Mouse (Mus musculus) right cerebral cortex, adult 2 months (tissue): ENCODE results near the gene Parp8.
"Not testable (repeated sequence)": the region's sequence is repeated elsewhere in the genome, so short reads cannot be mapped to it uniquely, and the experiment has no call there.

Experiments
- DNase-seq, 2 experiments: peaks; one replicate each; pipeline ENCODE4 v3.0.0; 2021 to 2022; ENCODE audit warnings: low spot score in 2 of 2

The Parp8 gene

DNA sequence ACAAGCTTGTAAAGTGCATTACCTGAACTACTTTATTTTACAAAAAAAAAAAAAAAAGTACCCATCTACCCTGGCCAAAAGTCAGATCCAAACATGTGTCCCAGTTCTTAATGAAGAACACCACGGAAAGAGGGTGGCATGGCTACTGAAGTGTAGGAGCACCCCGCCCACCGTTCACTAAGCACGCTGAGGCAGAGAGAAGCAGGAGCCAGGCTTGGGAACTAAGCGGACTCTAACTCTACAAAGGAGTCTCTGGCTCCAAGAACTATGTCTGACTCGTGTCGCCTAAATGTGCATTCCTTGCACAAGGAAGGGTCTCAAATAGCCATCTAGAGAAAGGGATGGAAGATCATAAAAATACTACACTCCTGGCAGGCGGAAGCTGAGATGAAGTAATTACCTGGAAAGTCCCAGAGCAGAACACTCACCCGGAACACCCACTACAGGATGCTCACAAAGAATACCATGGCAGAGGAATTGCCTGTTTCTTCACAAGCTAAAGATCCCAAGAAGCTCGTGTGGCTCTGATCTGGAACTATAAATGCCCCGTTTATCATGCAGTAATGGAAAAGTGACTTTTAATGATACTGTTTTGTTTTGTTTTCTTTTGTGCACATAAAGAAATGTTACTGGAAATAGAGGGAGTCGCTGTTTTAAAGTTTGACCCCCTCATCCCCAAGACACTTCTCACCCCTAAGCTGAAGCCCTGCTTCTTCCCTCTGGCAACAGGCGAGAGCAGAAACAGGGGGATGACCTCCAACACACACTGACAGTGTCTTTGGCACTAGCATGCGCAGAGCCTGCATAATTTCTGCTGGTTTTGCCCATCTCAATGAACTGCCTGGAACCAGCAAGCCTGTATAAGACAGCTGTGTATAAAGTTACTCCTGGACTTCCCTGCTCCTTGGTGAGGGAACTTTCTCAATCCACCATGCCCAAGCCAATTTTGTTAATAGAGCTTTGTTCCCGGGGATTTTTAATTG, 62.6 kb downstream of the Parp8 start:
- DNase-seq, result no peak

DNA sequence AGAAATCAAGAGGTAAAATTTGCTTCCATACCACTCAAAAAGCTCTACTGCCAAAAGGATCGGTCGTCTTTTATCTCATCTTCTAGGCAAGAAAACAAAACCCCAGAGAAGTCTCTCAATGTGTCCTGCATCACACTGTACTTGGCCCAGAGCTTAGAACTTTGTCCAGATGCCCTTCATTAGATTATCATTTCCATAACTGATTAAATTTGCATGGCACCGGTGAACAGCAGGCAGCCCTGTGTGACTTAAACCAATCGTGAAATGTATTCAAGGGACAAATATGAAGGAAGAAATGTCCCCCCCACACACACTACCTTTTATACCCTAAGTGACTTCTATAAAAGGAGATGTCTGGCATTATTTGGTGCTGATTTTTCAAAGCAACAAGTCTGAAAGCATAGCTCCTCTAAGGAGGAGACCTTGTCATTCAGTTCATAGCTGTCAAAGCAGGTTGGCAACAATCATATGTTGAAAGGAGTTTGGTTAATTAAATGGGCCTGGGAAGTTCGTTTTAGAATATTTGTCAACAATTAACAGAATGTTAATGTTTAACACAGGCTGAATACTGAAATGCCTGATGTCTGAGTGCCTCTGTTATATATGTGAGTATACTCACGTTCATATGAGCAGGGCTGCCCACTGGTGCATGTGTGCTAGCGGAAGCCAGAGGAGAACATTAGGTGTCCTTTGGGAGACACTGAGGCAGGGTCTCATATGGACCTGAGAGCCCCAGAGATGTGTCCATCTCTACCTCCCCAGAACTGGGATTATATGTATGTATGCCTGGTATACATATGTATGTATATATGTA, 66.4 kb downstream of the Parp8 start:
- no peak for DNase-seq

DNA sequence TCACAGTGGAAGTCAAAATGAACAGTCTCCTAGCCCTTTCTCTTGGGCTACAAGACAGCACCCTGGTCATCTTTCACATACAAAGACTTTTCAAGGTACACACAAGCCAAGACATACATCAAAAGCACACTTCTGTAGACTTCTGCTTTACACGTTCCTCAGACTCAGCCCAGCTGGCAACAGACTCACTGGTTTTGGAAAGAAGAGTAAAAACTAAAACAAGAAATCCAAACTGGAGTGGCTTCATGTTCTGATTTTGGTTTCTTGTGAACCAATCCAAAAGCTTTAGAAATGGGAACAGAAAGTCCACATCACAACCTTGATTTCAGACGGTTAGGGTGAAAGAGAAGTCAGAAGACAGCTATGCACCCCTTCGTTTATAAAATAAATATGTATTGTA, 67.8 kb downstream of the Parp8 start:
- no peak for DNase-seq

DNA sequence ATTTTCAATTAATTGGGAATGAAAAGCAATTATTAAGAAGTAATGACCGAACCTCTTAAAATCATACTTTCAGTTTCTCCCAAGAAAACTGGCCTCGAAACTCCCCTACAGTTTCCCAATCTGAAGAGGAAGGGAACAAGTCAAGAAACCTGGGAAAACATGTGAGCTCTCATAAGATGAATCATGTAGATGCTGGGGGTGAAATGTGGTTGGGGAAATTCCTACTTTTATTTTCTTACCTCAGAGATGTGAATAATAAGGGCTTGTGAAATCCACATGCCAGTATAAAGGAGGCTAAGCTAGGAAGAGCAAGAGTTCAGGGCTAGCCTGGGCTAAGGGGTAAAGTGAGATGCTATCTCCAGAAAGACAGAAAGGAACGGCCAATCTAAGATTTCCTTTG, 74.0 kb downstream of the Parp8 start:
- DNase-seq, result no peak

DNA sequence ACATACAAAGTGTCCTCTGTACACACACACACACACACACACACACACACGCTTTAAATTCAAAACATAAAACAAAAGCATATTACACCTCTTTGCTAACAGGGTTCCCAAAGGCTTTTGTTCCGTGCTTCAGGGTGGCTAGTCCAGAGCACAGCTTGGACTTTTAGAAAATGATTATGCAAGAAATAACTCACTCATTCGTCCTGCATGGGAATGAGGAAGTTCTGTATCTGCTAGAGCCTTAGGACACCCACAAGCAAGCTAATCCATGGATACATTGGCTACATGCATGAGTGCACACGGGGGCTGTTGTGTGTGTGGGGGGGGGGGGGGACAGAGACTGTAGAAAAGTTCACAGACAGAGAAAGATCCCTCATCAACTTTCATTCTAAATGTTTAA, 75.8 kb downstream of the Parp8 start:
- no peak for DNase-seq

DNA sequence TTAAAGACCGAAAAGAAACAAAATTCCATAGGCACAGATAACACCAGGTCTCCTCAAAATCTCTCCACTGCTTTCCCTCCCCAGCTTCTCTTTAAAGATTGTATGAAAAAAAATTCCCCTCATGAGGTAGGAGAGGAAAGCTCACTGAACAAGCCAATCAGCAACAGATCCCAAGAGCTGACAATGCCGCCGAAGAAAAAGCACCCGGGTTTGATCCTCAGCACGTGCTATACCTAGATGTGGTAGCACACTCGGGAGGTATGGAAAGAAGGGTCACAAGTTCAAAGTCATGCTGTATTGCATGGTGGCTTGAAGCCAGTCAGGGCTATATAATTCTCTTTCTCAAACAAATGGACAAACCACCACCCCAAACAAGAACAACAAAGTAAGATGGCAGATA, 76.3 kb downstream of the Parp8 start:
- no peak for DNase-seq

DNA sequence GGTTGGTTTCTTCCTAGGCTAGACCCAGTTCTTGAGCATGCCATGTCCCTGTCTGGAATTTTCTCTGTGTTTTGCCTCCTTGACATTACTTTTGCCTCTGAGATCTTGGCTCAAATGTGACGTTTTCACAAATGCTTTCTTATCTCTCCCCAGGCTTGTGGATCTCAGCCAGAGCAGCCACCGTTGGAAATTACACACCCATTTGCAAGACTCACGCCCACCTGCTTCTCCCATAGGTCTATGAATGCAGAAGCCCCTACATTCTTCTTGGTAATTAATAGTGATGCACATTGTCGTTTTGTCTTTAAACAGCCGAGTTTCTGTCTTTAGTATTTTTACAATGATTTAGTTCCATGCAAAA, 77.1 kb downstream of the Parp8 start:
- DNase-seq, result no peak

DNA sequence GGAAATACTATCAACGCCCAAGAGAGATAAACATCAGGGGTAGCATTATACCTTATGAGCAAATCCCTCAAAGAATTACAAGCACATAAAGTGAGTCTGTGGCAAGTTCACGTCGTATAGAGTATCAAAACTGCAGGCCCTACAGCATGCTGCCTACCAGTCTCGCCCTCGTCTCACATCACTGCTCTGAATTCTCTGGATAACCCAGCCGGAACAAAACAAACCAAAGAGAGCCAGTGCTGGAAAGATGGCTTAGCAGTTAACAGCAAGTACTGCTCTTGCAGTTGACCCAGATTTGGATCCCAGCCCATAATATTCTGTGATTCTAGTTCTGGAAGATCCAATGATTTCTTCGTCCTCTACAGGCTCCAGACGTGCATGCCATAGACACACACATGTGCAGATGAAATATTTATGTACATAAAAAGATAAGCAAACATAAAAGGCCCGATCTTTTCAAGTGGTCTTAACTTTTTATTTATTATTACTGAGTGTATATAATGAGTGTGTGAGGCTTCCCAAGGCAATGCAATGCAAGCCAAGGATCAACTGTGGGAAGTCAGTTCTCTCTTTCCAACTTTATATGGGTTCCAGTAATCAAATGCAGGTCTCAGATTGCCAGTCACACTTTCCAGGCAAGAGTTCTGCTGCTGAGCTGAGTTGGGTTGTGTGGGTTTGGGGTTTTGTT, 77.6 kb downstream of the Parp8 start:
- no peak for DNase-seq

DNA sequence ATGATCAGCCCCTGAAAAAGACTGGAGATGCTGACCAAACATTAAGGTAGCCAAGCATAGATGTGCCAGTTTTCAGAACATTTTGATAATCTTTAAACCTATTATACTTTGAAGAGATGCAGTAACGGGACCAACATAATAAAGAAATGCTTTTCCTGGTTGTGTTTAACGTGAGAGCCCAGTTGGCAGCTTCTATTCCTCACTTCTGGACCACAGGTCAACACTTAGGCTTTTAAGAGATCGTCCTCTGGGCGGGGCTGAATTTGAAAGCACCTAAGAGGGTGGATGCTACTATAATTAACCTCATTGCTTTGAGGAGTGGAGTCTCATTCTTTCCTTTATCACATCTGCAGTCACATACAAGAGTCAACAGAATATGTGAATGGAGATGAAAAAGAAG, 78.8 kb downstream of the Parp8 start:
- no peak for DNase-seq

DNA sequence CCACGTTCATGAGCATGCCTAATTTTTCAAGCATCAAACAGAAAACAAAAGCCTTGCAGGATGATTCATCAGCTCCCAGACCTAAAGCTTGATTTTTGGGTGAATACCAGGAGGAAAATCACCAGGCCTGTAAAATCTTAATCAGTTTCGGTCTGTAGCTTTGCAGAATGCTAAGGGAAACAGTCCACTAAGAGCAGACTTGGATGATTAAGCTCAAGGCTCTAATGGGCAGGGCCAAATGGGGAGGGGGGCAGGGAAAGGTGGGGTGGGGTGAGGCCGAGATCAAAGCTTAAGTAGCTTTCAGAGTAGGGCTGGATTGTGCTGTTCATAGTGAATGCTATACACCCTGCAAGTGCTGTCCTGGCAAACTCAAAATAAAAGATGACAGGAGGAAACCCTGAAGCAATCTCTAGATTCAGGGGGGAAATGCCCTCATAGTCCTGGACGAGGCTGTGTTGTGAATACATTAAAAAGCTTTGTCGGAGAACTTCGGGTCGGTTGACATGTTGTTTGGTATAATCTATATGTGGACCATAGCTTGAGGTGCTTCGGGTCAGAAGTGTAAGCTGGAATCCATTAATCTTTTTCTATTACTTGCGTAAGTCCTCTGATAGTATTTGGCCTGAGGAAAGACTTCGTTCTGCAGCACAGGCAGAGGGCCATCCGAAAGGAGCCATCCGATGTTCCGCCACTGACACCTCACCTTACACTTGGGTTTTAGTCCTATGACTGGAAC, 83.9 kb downstream of the Parp8 start:
- no peak for DNase-seq

DNA sequence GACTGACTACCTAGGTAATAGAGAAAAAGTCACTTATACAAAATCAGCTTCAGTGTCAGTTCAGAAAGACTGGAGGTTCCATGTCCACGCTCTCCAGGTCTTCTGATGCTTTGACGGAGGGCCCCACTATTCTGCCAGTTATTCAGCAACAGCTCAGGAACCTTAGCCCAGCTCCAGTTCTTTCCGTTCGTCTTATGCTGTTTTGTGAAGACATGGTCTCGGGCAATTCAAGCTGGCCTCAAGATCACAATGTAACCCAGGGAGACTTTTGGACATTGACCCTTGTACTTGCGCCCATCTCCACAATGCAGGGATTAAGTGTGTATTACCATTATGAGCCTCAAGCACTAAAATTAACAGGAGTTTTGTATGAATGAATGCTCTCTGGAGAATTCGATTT, 84.6 kb downstream of the Parp8 start:
- DNase-seq, result no peak

DNA sequence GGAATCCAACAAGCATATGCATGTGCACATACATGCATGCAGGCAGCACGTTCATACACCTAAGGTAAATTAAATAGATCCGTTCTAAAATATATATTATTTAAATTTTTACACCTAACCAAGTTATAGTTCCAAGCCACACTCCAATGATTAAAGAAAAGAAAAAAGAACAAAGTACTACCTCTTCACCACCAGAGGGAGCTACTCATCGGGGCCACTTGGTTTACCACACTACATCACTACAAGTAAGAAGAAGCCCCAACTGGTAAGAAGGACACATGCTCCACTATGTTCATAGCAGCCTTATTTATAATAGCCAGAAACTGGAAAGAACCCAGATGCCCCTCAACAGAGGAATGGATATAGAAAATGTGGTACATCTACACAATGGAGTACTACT, 88.3 kb downstream of the Parp8 start:
- not testable (repeated sequence) for DNase-seq

DNA sequence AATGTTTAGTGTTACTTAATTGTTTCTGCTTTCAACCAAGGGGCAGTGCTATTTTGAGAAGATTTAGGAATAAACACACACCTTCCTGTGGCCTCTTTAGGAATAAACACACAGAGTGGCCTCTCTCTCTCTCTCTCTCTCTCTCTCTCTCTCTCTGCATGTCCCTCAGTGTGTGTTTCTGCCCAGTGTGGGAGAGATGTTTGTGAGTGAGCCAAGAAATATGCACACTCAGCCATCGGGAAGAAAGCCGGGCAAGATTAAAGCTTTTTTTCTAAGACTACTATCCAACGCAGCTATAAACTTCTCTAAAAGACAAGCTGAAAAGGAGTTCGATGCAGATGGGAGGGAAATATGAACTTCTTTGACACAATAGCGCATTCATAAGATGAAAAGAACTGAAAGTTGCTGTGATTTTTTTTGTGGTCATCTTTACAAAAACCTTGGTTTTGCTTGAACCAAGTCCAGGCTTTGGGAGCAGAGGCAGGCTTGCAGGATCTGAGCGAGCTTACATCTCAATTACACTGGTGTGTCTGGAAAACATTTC, 107.9 kb downstream of the Parp8 start:
- no peak for DNase-seq

DNA sequence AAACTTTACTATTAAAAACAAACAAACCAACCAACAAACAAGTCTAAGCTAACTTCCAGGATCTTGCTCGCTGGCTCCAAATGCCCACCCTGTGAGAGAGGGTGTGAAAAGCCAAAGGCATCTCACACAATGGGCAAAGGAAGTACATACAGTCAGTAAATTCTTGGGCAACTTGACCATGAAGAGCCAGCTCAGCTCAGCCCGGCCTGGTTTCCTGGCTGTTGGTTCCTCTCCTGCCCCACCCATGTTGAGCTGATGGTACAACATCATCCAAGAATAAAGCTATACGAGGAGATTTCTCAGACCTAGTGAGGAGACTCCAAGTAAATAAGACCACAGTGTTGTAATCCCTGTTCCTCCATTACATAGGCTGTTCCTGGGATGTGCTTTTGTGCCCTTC, 117.1 kb downstream of the Parp8 start:
- DNase-seq, result no peak

DNA sequence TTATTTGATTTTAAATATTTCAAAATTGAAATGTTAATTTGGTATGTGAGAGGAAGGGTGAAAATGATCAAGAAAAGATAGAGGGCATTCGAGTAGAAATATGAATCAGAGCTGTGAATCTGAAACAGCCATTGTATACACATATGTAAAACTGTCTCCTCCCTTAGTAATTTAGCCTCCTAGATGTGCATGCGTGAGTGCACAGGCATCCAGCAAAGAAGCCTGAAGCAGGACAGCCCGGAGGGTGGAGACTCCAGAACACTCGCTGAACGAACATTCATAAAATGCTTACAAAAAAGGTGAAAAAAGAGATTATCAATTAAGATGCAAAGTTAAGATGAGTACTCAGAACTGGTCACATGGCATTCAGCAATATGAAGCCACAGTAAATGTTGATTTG, 121.9 kb downstream of the Parp8 start:
- no peak for DNase-seq

DNA sequence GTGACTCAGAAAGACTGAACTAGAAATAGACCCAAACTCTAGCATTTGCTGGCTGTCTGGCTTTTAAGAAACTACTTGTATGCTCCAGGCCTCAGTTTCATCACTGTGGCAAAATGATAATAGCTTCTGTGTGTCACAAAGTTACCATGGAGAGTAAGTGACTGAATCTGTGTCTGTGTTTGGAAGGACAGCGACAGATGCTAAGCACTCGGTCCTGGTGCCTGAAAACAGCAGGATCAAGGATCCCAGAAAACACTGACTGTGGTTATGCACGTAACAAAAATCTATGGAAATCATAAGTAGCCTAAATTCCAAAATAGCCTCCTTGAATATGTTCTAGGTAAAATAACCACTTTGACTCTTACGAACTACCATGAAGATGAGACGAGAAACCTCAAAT, 126.9 kb downstream of the Parp8 start:
- no peak for DNase-seq

DNA sequence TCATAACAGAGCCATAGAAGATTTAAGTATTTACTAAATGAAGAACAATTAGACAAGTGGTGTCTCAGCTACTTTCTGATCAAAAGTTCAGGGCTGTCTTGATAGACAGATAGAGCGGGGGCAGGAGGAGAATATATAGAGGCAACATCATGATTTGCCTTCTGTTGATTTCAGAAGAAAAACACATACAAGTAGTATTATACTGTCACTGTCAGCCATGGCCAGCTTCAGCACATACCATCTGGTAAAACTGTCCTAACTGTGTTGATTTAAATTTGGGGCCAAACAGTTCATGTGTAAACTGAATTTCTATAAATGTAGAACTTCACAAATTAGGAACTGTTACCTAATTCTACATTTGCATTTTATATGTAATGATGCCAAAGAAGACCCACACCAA, 127.6 kb downstream of the Parp8 start:
- no peak for DNase-seq

DNA sequence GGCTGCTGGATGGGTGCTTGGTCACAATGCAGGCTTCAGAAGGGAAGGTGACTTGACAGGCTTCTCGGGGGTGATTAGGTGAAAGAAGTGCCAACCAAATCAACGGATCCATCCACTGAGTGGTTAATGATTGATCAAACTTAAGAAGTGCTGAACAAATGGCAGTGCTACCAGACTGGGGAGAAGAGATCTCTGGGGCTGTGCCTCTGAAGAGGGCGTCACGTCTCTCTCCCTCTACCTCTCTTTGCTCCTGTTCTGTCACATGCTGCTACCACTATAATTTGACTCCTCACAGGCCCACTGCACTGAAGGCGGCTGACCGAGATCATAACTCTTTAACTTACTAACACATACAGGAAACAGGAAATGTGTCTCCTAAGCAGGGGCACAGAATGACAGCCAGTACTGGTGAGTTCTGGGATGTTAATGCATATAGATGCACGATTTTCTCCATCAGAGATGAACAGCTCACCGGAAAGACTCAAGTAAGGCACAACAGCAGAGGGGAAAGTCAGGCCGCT, 140.9 kb downstream of the Parp8 start:
- DNase-seq, result no peak

DNA sequence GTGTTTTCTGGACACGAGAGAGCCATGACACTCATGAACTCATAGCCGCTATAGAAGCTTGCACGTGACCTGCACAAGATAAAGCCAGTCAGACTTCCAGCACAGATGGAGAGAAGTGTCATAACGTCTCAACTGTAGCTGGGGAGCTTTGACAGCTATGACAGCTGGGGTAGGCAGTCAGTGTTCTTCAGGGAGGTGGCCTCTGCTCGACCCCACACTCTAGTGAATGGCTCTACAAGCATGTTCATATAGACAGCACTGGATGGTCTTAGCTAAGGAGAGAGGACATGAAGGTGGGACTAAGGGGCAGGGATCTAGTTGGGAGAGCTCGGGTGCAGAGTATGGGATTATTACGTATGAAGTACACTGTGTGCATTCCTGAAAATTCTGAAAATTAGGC, 143.1 kb downstream of the Parp8 start:
- DNase-seq, result no peak

DNA sequence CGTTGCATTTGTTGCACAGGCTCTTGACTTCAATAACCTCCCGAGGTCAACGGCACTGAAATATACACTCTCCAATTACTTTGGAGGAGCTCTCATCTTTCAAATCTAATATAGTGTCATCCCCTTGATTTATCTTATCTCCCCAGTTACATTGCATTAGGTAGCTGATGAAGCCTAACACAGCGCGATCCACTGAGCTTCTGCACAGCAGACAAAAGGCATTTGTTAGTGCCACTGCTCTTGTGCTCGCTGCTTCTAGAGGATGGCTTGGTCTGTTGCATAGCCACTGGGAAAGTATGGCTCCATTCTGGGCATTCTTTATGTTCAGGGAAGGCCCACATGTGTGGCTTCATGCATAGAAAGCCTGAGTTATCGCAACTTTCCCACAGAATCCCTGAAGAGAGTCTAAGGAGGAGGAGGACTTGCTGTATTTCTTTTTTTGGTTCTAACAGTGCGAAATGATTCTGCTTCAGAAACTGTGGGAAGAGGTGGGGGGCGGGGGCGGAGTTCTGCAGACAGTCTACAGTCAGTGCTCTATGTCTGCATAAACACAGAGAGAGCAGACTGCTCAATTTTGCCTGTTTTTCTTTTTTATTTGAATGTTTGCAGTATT, 145.7 kb downstream of the Parp8 start:
- DNase-seq, result peak in 1 of 2 experiments; percentile 6

DNA sequence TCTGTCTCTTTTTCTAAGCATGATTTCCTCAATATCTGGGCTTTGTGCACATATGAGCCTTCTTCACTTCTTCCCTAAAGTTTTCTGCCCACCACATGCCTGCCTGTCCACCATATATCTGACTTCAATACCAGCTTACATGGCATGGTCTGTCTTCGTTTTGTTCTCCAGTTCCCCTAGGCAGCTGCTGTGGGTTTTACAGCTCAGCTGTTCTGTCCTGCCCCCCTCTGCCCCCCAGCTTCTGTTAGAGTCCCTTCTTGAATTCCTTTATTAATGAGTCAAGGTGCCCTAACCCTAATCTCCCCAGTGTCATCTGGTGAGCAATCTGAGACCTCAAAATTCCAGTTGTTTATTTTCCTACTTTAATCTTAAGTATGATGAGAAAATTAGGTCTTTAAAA, 155.1 kb downstream of the Parp8 start:
- no peak for DNase-seq
